Mouse (Mus musculus) heart, postnatal 0 days (tissue): ENCODE data around the gene Snx12. TPM values are rescaled to one million over a fixed set of nuclear protein-coding genes. Genes with fewer than 3 reads are reported as not detected.

ENCODE experiments used
- ATAC-seq: fragments of 200-750 bp; cut with Nextera tagmentation; 2 replicates; pipeline ENCODE4 v1.8.0; 2017; ENCODE audit warnings: low read depth, moderate number of reproducible peaks, moderate library complexity; ENCODE audit not compliant: insufficient read depth
- DNase-seq: peaks from one replicate; pipeline ENCODE4 v3.0.0-alpha.2; 2016; ENCODE audit warnings: low spot score
- H3K27ac ChIP-seq: fragments of 300-500 bp; sonication (generic); 2 replicates; pipeline ENCODE4 v1.5.1; 2014; ENCODE audit warnings: low read depth, mild to moderate bottlenecking
- H3K27me3 ChIP-seq: fragments of 300-500 bp; sonication (generic); 2 replicates; pipeline ENCODE4 v1.6.1; 2014; ENCODE audit warnings: low read length, mixed read lengths; ENCODE audit not compliant: control insufficient read depth, insufficient read depth
- H3K36me3 ChIP-seq: fragments of 300-500 bp; sonication (generic); replicated peaks from 2 replicates; pipeline ENCODE4 v1.6.1; 2014; ENCODE audit warnings: low read length, mixed read lengths; ENCODE audit not compliant: control insufficient read depth, insufficient read depth
- H3K4me1 ChIP-seq: fragments of 300-500 bp; sonication (generic); 2 replicates; pipeline ENCODE4 v1.6.1; 2014; ENCODE audit warnings: antibody characterized with exemption; ENCODE audit not compliant: control insufficient read depth, insufficient read depth
- H3K4me2 ChIP-seq: fragments of 300-500 bp; sonication (generic); 2 replicates; pipeline ENCODE4 v1.6.1; 2014; ENCODE audit warnings: low read depth, mild to moderate bottlenecking, low read length, moderate library complexity
- H3K4me3 ChIP-seq: fragments of 300-500 bp; sonication (generic); 2 replicates; pipeline ENCODE4 v1.5.1; 2014; ENCODE audit warnings: low read depth, low read length
- H3K9ac ChIP-seq: fragments of 300-500 bp; sonication (generic); replicated peaks from 2 replicates; pipeline ENCODE4 v1.6.1; 2014; ENCODE audit warnings: low read depth, low read length, mixed read lengths
- H3K9me3 ChIP-seq: fragments of 300-500 bp; sonication (generic); replicated peaks from 2 replicates; pipeline ENCODE4 v1.6.1; 2016; ENCODE audit warnings: low read length; ENCODE audit not compliant: control insufficient read depth
- CTCF ChIP-seq: IDR thresholded peaks from 2 replicates; pipeline ENCODE4 v1.5.1; 2016; ENCODE audit warnings: antibody characterized with exemption, control low read depth, low read depth
- EP300 ChIP-seq: IDR thresholded peaks from 2 replicates; pipeline ENCODE4 v1.6.1; 2016; ENCODE audit warnings: antibody characterized with exemption, low read depth
- WGBS: fragments of 180-500 bp; shearing (Covaris S2); extraction: QIAGEN DNeasy Blood & Tissue Kit; methylation state at CpG from one replicate; pipeline ENCODE4 v1.1.7; 2014; 5-methylcytosine and 5-hydroxymethylcytosine counted together
- polyA plus RNA-seq: library from polyadenylated mRNA; unstranded; fragments of >200 nt; fragmentation: Nextera tagmentation; extraction: Ambion mirVana; gene quantifications from 2 replicates; pipeline ENCODE4 v1.2.1, GENCODE M21; 2015
- total RNA-seq: library from RNA; depleted of rRNA; stranded (reverse); fragments of >200 nt; gene quantifications from 2 replicates; pipeline ENCODE4 v1.2.3, GENCODE M21; 2014; ENCODE audit warnings: low replicate concordance

Gene Snx12
- total and polyA plus RNA-seq, 2 experiments from 2014 or later = 27.4 to 33.9 TPM

- TF ChIP-seq EP300 (no peak), CTCF (no peak)
- ATAC-seq (no peak; the same call in 1 of the 2 replicates), DNase-seq (no peak)
- Histone ChIP-seq H3K4me1 (no peaks in the 10 kb centered on the region), H3K9ac (no peak overlapping the region), H3K4me2 (no peak overlapping the region), H3K36me3 (peaks cover 10% of the 10 kb centered on the region), H3K27me3 (no peaks in the 10 kb centered on the region), H3K9me3 (no peaks in the 10 kb centered on the region), H3K4me3 (no peak overlapping the region), H3K27ac (0 out of 2 replicates have a peak overlapping the region, but pooled peaks have one; percentile 38)
- 55% methylated on average over 11 of the region's 13 CpGs for WGBS
These were observed 38.3 kb upstream of the Snx12 start for GRCm38 (mm10) chrX:101260441-101261325.

GRCm38 (mm10) chrX:101256603-101257002 is 34.2 kb upstream of the Snx12 start:
- H3K4me2 ChIP-seq = no peak overlapping the region
- WGBS = 82% methylated on average over 13 of the region's 13 CpGs
- H3K27me3 ChIP-seq = no peaks in the 10 kb centered on the region
- no peak for TF ChIP-seq EP300
- TF ChIP-seq CTCF = no peak
- ATAC-seq (no peak), DNase-seq (no peak)
- no peak overlapping the region for H3K27ac ChIP-seq
- no peaks in the 10 kb centered on the region for H3K4me1 ChIP-seq
- no peak overlapping the region for H3K4me3 ChIP-seq
- no peaks in the 10 kb centered on the region for H3K9me3 ChIP-seq
- no peak overlapping the region for H3K9ac ChIP-seq
- H3K36me3 ChIP-seq = peaks cover 10% of the 10 kb centered on the region

GRCm38 (mm10) chrX:101254740-101255139 is 32.4 kb upstream of the Snx12 start:
- 15% methylated on average over 26 of the region's 26 CpGs for WGBS
- TF ChIP-seq CTCF = no peak
- no peak for TF ChIP-seq EP300
- Histone ChIP-seq H3K4me3 (peak overlapping the region; percentile 57), H3K4me1 (no peaks in the 10 kb centered on the region), H3K27ac (peak overlapping the region; percentile 65), H3K9me3 (no peaks in the 10 kb centered on the region), H3K4me2 (peak overlapping the region; percentile 85), H3K36me3 (peaks cover 10% of the 10 kb centered on the region), H3K9ac (peak overlapping the region; percentile 64), H3K27me3 (no peaks in the 10 kb centered on the region)
- ATAC-seq (no peak), DNase-seq (no peak)

GRCm38 (mm10) chrX:101253952-101254729 is 31.8 kb upstream of the Snx12 start, which contains the start of gene Foxo4:
TSS of gene Foxo4 (plus strand) at chrX:101254528.
- peak within 1 kb of the TSS; percentile 64 for H3K9ac ChIP-seq
- no peaks in the 10 kb centered on the region for H3K4me1 ChIP-seq
- peaks cover 10% of the 10 kb centered on the region for H3K36me3 ChIP-seq
- no peaks in the 10 kb centered on the region for H3K27me3 ChIP-seq
- no peaks in the 10 kb centered on the region for H3K9me3 ChIP-seq
- peak; percentile 79 for DNase-seq
- TF ChIP-seq EP300 (no peak), CTCF (no peak)
- peak within 1 kb of the TSS; percentile 57 for H3K4me3 ChIP-seq
- 17% methylated on average over 47 of the region's 47 CpGs for WGBS
- peak within 1 kb of the TSS; percentile 65 for H3K27ac ChIP-seq
- ATAC-seq = peak; percentile 94
- peak within 1 kb of the TSS; percentile 85 for H3K4me2 ChIP-seq

GRCm38 (mm10) chrX:101245011-101245410 is 22.6 kb upstream of the Snx12 start:
- no peak for TF ChIP-seq EP300
- no peak for TF ChIP-seq CTCF
- H3K27ac ChIP-seq = no peak overlapping the region
- 29% methylated on average over 1 of the region's 1 CpGs for WGBS
- no peaks in the 10 kb centered on the region for H3K27me3 ChIP-seq
- no peak overlapping the region for H3K4me2 ChIP-seq
- no peaks in the 10 kb centered on the region for H3K4me1 ChIP-seq
- H3K9me3 ChIP-seq = no peaks in the 10 kb centered on the region
- ATAC-seq (no peak), DNase-seq (no peak)
- no peak overlapping the region for H3K4me3 ChIP-seq
- H3K36me3 ChIP-seq = no peaks in the 10 kb centered on the region
- H3K9ac ChIP-seq = no peak overlapping the region
